Mouse (Mus musculus) frontal cortex, adult (tissue): Measurements from ENCODE around the gene Add3.

Experiments used
- ATAC-seq: cut with Nextera tagmentation; 2 replicates; pipeline ENCODE4 v1.9.2; 2017; ENCODE audit warnings: mild to moderate bottlenecking, moderate library complexity, mixed read lengths; ENCODE audit not compliant: low TSS enrichment

Gene Add3

DNA sequence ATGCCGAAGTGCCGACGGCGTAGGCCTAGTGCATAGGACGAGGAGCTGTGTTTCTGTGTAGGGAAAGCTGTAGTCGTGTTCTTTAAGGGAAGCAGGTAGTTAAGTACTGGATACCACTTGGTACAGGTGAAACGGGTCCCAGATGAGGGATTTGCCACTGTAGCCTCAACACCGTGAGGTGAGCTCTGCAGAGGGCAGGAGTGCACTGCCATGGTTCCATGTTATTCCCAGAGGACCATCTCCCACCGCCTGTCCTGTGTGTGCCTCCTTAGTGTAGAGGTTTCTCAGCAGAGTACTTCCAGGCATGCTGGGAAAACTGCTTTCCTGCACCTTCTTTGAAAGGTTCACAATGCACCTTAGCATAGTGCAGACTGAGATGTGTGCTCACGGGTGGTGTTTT, 26.1 kb downstream of the Add3 start:
- ATAC-seq: peak; percentile 12; the same call in 1 of the 2 replicates

- no peak for ATAC-seq
Observed at GRCm38 (mm10) chr19:53168576-53168975, 28.3 kb downstream of the Add3 start.

- no peak for ATAC-seq
Observed at GRCm38 (mm10) chr19:53170651-53171050, 30.4 kb downstream of the Add3 start.

GRCm38 (mm10) chr19:53174034-53174433, 33.8 kb downstream of the Add3 start:
- ATAC-seq: no peak

DNA sequence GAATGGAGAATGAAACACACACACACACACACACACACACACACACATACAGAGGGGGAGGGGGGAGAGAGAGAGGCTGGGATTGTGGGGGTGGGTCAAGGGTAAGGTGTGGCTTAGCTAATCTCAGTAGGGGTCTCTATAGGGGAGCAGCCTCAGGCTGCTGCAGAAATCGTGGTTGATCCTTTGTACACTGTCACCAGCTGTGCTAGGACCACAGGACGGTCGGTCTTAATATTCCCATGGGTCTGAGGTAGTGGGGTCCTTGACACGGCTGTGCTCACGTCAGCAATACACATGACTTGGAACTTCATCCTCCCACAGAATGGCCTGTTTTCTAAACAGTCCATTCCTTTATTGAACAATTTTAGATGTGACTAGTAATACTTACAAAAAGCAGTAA, 35.3 kb downstream of the Add3 start:
- no peak for ATAC-seq

GRCm38 (mm10) chr19:53176518-53176917, 36.3 kb downstream of the Add3 start:
- no peak for ATAC-seq

GRCm38 (mm10) chr19:53178611-53179528, 38.6 kb downstream of the Add3 start:
- peak; percentile 38; the same call in 1 of the 2 replicates for ATAC-seq

- ATAC-seq: no peak
Observed at GRCm38 (mm10) chr19:53180168-53180803, 40.0 kb downstream of the Add3 start.

GRCm38 (mm10) chr19:53181003-53181861, 41.0 kb downstream of the Add3 start:
- peak; percentile 66 for ATAC-seq

GRCm38 (mm10) chr19:53183620-53184019, 43.4 kb downstream of the Add3 start:
- ATAC-seq: no peak

- no peak for ATAC-seq
Observed at GRCm38 (mm10) chr19:53184216-53184615, 44.0 kb downstream of the Add3 start.

DNA sequence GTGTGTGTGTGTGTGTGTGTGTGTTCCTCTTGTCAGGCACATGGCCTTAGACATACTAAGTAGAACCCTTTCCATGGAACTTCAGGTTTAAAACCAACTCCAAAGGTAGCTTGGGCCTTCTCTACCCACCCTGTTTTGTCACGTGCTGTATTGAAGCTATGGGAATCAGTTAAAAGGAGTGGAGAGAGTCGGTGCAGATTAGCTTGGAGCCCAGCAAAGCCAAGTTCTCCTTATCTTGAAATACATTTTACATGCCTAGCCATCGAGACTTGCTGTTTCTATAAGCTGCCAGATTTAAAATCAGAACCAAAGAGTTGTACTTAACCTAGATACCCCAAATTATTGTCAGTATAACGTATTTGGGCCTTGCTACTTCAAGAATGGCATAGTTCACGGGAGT, 44.7 kb downstream of the Add3 start:
- ATAC-seq: no peak

DNA sequence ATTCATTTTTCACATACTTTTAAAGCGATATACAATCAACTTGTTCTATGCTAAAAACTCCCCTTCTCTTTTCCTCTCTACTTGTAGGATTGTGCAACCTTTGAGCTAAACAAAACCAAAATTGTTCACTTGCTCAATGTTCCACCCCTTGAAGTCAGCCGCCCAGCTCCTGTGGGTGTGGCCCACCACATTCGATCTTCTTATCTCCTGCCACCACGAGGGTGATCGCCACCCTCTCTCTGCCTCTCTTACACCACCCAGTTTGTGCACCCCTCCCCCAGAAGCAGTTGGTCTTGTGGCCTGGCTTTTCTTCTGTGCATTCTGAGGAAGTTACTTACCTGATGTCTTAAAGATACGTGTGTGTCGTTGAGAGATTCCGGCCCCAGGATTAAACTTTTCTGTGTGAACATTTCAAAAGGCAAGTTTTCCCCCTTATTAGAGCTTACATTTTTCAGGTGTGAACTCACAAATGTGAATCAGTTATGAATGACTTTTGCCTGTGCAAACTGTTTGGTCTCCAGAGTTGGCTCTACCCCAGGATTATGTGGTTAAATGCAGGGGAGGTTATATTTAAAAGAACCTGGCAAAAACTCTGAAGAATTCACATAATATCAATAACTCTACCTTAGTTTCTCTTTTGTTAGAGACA, 45.4 kb downstream of the Add3 start:
- no peak for ATAC-seq

- ATAC-seq: no peak
Observed at GRCm38 (mm10) chr19:53186456-53186855, 46.2 kb downstream of the Add3 start.

DNA sequence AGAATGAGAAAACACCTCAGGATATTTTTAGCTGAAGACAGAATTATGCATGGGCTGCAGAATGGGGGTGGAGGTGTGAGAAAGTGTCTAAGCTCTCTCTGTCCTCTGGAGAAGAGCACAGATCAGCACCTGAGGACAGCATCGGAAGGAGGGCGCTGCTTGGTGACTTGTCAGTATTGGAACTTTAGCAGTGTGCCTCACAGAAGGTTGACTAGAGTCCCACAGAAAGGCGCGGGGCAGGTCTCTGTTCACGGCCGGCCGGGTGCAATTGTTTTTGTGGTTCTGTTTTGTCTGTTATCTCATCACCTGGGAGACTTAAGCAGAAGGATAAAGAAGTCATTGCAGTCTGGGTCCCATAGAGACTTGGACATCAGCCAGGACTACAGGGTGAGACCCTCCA, 47.3 kb downstream of the Add3 start:
- peak; percentile 67 for ATAC-seq

DNA sequence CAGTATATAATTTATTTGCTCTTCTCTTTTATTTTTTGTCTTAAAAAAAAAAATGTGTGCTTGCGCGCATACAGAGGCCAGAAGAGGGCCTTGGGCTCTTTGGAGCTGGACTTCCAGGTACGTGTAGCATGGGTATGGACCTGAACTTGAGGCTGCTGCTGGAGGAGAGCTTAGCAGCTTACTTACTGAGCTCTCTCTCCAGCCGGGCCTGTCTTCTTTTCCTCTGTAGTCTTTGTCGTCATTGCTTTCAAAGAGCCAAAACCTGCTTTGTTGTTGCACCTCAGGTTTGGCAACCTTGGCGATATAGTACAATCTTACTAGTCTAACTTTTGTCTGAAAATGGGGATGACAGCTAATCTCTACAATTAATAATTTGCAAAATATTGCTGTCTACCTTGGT, 47.9 kb downstream of the Add3 start:
- no peak for ATAC-seq

- ATAC-seq: no peak
Observed at GRCm38 (mm10) chr19:53188724-53189220, 48.5 kb downstream of the Add3 start.

GRCm38 (mm10) chr19:53189736-53190135, 49.5 kb downstream of the Add3 start:
- no peak for ATAC-seq

- no peak for ATAC-seq
Observed at GRCm38 (mm10) chr19:53190232-53190631, 50.0 kb downstream of the Add3 start.

DNA sequence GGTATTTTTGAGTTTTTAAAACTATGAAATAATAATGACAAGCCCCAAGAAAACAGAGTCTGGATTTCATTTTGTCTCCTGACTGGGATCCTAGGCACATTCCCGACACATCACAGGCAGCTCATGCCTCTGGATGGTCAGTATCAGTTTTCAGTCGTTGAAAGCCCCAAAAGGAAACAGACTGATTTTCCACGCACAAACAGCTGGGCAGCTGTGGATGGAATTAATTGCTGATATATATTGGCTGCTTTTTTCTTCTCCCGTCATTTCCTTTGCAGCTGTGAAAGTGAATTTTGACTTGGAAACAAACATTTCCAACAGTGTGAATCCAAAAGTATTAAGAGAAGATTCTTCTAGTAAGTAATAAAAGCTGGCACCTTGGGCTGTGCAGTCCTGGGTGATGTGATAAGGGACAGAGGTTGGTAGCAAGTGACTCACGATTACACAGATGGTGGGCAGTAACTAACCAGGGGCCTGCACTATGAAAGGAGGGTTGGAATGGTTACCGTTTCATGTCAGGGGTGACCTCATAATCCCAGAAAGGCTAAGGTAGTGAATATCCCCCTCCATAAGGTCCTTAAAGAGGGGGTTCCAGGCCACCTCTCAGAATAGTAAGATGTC, 51.7 kb downstream of the Add3 start:
- ATAC-seq: no peak

GRCm38 (mm10) chr19:53193190-53193589, 52.9 kb downstream of the Add3 start:
- no peak for ATAC-seq
